Mouse (Mus musculus) hindbrain, embryonic 14.5 days (tissue): ENCODE data around the gene Pip4k2c. TPM values are rescaled to one million over a fixed set of nuclear protein-coding genes. Genes with fewer than 3 reads are reported as not detected.
A peak's percentile ranks its signal among the peaks of the same experiment; 100 is the strongest.

Experiments
- ATAC-seq: fragments of 200-750 bp; cut with Nextera tagmentation; 2 replicates; pipeline ENCODE4 v1.8.0; 2017; ENCODE audit warnings: moderate number of reproducible peaks, mild to moderate bottlenecking, moderate TSS enrichment, moderate library complexity; ENCODE audit not compliant: low FRiP score
- DNase-seq: peaks from one replicate; pipeline ENCODE4 v3.0.0-alpha.2; 2015; ENCODE audit warnings: low spot score
- H3K27ac ChIP-seq: fragments of 300-500 bp; sonication (generic); 2 replicates; pipeline ENCODE4 v1.5.1; 2014; ENCODE audit warnings: mild to moderate bottlenecking, moderate library complexity
- H3K27me3 ChIP-seq: fragments of 300-500 bp; sonication (generic); 2 replicates; pipeline ENCODE4 v1.6.1; 2014; ENCODE audit warnings: mild to moderate bottlenecking, low read length, mixed read lengths; ENCODE audit not compliant: control insufficient read depth, insufficient read depth
- H3K36me3 ChIP-seq: fragments of 300-500 bp; sonication (generic); replicated peaks from 2 replicates; pipeline ENCODE4 v1.6.1; 2014; ENCODE audit not compliant: control insufficient read depth, insufficient read depth
- H3K4me1 ChIP-seq: fragments of 300-500 bp; sonication (generic); replicated peaks from 2 replicates; pipeline ENCODE4 v1.6.1; 2014; ENCODE audit warnings: antibody characterized with exemption, low read length, mixed read lengths; ENCODE audit not compliant: control insufficient read depth, insufficient read depth
- H3K4me2 ChIP-seq: fragments of 300-500 bp; sonication (generic); replicated peaks from 2 replicates; pipeline ENCODE4 v1.6.1; 2014; ENCODE audit warnings: mild to moderate bottlenecking, moderate library complexity
- H3K4me3 ChIP-seq: fragments of 300-500 bp; sonication (generic); replicated peaks from 2 replicates; pipeline ENCODE4 v1.5.1; 2014; ENCODE audit warnings: mild to moderate bottlenecking, low read length
- H3K9ac ChIP-seq: fragments of 300-500 bp; sonication (generic); 2 replicates; pipeline ENCODE4 v1.6.1; 2014
- H3K9me3 ChIP-seq: fragments of 300-500 bp; sonication (generic); 2 replicates; pipeline ENCODE4 v1.6.1; 2016; ENCODE audit warnings: low read length; ENCODE audit not compliant: control insufficient read depth
- WGBS: fragments of 180-500 bp; shearing (Covaris S2); extraction: QIAGEN DNeasy Blood & Tissue Kit; methylation state at CpG from one replicate; pipeline ENCODE4 v1.1.7; 2014; 5-methylcytosine and 5-hydroxymethylcytosine counted together
- polyA plus RNA-seq: library from polyadenylated mRNA; unstranded; fragments of >200 nt; fragmentation: Nextera tagmentation; extraction: Ambion mirVana; gene quantifications from 2 replicates; pipeline ENCODE4 v1.2.1, GENCODE M21; 2014

Gene Pip4k2c
- 16.8 and 17.1 TPM in 2 replicates for polyA plus RNA-seq

DNA sequence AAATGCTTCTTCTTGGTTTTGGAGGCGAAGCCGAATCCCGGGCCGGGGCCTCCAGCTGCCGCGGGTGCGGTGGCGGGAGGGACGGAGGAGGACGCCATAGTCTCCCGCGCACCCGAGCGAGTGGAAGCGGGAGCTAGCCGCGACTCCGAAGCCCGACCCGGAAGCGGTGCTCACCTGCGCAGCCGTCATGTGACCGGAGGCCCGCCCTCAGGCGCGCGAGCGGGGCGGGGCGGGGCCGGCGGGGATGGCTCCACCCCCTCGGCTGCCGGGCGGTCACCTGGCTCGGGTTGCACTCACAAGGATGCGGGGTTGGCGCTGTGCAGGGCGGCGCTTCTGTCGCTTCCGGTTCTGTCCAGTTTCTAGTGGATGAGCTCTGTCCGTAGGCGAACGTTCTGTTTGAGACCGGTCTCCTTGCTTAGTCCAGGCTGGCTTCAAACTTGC is at the start of gene Pip4k2c:
Pip4k2c (minus strand) TSS at position 172 of the 441 bp plus-strand sequence.
- H3K9ac ChIP-seq, result peak within 1 kb of the TSS; percentile 75
- H3K9me3 ChIP-seq, result no peaks in the 10 kb centered on the region
- peak within 1 kb of the TSS; percentile 73 for H3K4me3 ChIP-seq
- no peaks in the 10 kb centered on the region for H3K27me3 ChIP-seq
- H3K27ac ChIP-seq, result 0 out of 2 replicates have a peak within 1 kb of the TSS, but pooled peaks have one; percentile 0
- peaks cover 23% of the 10 kb centered on the region for H3K36me3 ChIP-seq
- H3K4me1 ChIP-seq, result peaks cover 17% of the 10 kb centered on the region
- peak; percentile 83 for DNase-seq
- WGBS, result under 1% methylated on average over 47 of the region's 47 CpGs
- ATAC-seq, result peak; percentile 95
- peak within 1 kb of the TSS; percentile 89 for H3K4me2 ChIP-seq

DNA sequence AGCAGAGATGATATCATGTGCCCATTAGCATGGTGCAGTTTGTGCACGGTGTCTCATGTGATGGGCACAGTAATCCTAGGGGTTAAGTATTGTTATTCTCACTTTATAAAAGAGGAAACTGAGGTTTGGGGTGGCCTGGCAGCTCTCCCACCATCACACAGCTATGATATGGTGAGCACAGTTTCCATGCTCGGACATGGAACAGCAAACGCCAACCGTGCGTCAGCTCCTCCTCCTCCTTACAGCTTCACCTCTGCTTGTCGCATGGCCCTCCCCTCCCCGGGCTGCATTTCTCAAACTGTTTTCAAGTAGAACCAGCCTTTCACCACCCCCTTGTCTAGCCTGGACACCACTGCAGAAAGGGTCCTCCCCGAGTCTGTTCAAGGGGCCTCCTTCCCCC is 47.1 kb upstream of the Pip4k2c start:
- peaks cover 37% of the 10 kb centered on the region for H3K4me1 ChIP-seq
- 80% methylated on average over 8 of the region's 8 CpGs for WGBS
- H3K27me3 ChIP-seq, result no peaks in the 10 kb centered on the region
- DNase-seq (no peak), ATAC-seq (no peak)
- H3K9me3 ChIP-seq, result no peaks in the 10 kb centered on the region
- H3K4me2 ChIP-seq, result peak overlapping the region; percentile 74
- H3K4me3 ChIP-seq, result 0 out of 2 replicates have a peak overlapping the region, but pooled peaks have one; percentile 5
- H3K9ac ChIP-seq, result 0 out of 2 replicates have a peak overlapping the region, but pooled peaks have one; percentile 35
- no peak overlapping the region for H3K27ac ChIP-seq
- peaks cover 29% of the 10 kb centered on the region for H3K36me3 ChIP-seq

DNA sequence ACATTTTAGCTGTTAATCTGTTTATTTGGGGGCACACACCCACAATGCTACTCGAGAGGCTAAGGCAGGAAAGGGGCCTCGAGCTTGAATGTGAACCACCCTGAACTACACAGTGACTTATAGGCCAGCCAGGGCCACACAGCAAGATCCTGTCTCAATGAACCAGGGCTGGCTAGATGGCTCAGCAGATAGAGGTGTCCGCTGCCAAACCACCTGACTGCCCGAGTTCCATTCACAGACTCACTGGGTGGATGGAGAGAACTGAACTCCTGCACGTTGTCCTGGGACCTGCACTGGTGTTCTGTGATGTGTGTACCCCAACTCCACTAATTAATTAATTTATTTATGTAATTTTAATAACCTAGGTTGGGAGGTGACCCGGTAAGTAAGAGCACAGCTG is 46.4 kb upstream of the Pip4k2c start:
- Histone ChIP-seq H3K36me3 (peaks cover 29% of the 10 kb centered on the region), H3K27me3 (no peaks in the 10 kb centered on the region), H3K4me2 (0 out of 2 replicates have a peak overlapping the region, but pooled peaks have one; percentile 74), H3K4me3 (no peak overlapping the region), H3K4me1 (peaks cover 37% of the 10 kb centered on the region), H3K27ac (no peak overlapping the region), H3K9ac (no peak overlapping the region), H3K9me3 (no peaks in the 10 kb centered on the region)
- WGBS, result 86% methylated on average over 6 of the region's 6 CpGs
- ATAC-seq, result no peak
- DNase-seq, result no peak

DNA sequence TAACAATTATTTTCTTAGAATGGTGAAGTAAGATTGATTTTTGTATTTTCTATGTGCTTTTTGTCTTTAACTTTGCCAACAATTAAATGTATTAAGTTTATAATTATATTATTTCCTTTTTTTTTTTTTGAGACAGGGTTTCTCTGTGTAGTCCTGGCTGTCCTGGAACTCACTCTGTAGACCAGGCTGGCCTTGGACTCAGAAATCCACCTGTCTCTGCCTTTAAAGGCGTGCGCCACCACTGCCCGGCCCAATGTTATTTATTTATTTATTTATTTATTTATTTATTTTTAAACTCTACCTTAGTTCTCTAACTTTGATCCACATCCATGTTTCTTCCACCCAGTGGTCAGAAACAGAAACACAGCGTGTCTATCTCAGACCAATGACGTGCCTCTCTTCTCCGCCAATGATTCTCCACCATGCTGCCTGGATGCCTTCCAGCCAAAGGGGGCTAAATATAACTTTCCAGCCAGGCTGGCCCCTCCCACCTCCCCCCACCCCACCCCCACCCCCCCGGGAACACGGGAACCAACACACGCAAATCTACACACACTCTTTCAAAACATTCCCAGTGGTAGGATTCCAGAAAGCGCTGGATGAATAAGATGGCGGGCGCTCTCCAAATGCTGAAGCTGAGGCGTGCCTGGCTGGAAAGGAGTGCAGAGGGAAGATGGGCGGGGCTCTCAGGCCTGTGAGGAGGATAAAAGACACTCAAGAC is 44.4 kb upstream of the Pip4k2c start:
- WGBS, result 25% methylated on average over 14 of the region's 14 CpGs
- Histone ChIP-seq H3K27ac (0 out of 2 replicates have a peak overlapping the region, but pooled peaks have one; percentile 26), H3K9me3 (no peaks in the 10 kb centered on the region), H3K4me3 (no peak overlapping the region), H3K4me2 (peak overlapping the region; percentile 12; the same call in 1 of the 2 replicates), H3K4me1 (peaks cover 26% of the 10 kb centered on the region), H3K9ac (no peak overlapping the region), H3K27me3 (no peaks in the 10 kb centered on the region), H3K36me3 (peaks cover 45% of the 10 kb centered on the region)
- peak; percentile 56 for DNase-seq
- ATAC-seq, result peak; percentile 47; the same call in 1 of the 2 replicates

DNA sequence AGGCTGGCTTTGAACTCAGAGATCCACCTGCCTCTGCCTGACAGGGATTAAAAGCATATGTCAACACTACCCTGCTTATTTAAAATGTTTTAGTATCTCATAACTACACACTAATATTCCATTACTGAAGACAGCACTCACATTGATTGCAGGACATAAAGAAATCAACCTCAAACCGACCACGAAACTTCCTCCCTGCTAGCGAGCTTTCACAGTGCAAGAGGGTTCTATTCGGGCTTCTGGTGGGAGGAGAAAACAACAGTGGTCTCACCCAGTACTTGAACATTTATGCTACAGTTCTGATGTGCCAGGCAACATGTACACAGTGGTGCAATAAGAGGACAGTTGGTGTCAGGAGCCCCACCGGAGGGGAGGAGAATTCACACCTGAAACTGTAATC is 39.4 kb upstream of the Pip4k2c start:
- DNase-seq (no peak), ATAC-seq (no peak)
- Histone ChIP-seq H3K4me3 (no peak overlapping the region), H3K4me2 (no peak overlapping the region), H3K27me3 (no peaks in the 10 kb centered on the region), H3K9ac (no peak overlapping the region), H3K9me3 (no peaks in the 10 kb centered on the region), H3K27ac (no peak overlapping the region), H3K4me1 (0 out of 2 replicates have a peak, but pooled peaks cover 3% of the 10 kb centered on the region), H3K36me3 (peaks cover 65% of the 10 kb centered on the region)
- WGBS, result 90% methylated on average over 5 of the region's 5 CpGs

DNA sequence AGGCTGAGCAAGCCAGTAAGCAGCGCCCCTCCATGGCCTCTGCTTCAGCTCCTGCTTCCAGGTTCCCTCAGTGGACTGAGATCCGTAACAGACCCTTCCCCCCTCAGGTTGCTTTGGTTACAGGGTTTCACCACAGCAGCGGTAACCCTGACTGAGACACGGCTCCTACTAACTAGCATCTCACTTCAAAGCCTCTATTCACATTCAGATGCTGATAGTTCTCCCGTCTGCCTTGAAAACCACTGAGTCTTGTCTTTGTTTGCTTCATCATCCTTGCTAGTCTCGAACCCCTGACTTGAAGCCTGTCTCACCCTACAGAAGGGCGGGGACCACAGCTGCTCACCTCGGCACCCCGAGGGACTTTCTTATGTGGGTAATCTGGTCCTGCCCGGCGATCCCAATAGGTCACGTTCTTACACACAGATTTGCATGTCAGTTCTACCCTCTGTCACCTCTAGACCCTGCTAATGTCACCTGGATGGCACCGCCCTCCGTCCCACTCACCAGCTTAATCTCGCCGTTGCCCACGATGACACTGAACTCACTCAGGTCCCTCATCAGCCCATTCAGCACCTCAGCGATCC is 26.9 kb upstream of the Pip4k2c start:
- H3K4me3 ChIP-seq, result no peak overlapping the region
- H3K36me3 ChIP-seq, result peaks cover 92% of the 10 kb centered on the region
- no peak overlapping the region for H3K4me2 ChIP-seq
- no peak overlapping the region for H3K27ac ChIP-seq
- H3K9ac ChIP-seq, result no peak overlapping the region
- no peaks in the 10 kb centered on the region for H3K4me1 ChIP-seq
- DNase-seq (no peak), ATAC-seq (no peak)
- 68% methylated on average over 18 of the region's 18 CpGs for WGBS
- no peaks in the 10 kb centered on the region for H3K27me3 ChIP-seq
- no peaks in the 10 kb centered on the region for H3K9me3 ChIP-seq

DNA sequence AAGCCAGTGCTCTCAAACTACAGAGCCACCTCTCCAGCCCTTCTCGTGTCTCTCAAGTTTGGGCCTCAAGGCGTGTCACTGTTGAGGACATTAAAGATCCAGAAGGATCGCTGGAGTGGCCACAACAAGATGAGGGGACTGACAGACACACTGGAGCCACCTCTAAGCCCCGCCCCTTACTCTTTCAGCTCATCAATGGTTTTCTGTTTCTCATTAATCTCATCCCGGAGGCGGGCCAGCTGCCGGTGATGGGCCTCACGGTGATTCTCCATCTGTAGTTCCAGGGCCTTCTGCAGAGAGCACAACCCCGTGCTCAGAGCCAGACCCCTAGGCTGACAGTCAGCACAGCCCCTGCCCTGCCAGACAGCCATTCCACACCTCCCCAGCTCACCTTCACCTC is 25.2 kb upstream of the Pip4k2c start:
- H3K4me2 ChIP-seq, result no peak overlapping the region
- no peak for DNase-seq
- H3K27me3 ChIP-seq, result no peaks in the 10 kb centered on the region
- no peaks in the 10 kb centered on the region for H3K4me1 ChIP-seq
- WGBS, result 37% methylated on average over 9 of the region's 9 CpGs
- no peak overlapping the region for H3K27ac ChIP-seq
- no peak overlapping the region for H3K9ac ChIP-seq
- H3K36me3 ChIP-seq, result peaks cover 92% of the 10 kb centered on the region
- no peak for ATAC-seq
- no peaks in the 10 kb centered on the region for H3K9me3 ChIP-seq
- H3K4me3 ChIP-seq, result no peak overlapping the region

DNA sequence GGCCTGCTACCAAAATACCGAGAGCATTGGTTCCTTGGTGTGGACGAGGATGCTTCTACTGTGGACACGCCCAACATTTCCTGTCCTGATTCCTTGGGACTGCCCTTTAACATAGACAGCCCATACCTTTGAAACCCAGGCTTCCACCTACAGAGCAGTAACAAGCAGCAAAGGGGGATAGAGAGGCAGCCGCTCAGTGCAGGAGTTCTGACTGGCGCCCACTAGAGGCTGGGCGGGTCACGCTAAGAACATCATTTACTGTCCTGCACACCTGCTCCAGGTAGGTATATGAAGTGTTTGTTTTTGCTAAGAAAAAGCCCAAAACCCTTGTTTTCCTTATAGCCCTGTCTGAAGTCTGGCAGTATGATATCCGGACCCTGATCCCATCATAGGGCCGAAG is 21.8 kb upstream of the Pip4k2c start:
- Histone ChIP-seq H3K4me2 (no peak overlapping the region), H3K36me3 (peaks cover 92% of the 10 kb centered on the region), H3K4me3 (no peak overlapping the region), H3K27ac (no peak overlapping the region), H3K9ac (no peak overlapping the region), H3K4me1 (no peaks in the 10 kb centered on the region), H3K27me3 (no peaks in the 10 kb centered on the region), H3K9me3 (no peaks in the 10 kb centered on the region)
- ATAC-seq (no peak), DNase-seq (no peak)
- WGBS, result 87% methylated on average over 9 of the region's 9 CpGs

DNA sequence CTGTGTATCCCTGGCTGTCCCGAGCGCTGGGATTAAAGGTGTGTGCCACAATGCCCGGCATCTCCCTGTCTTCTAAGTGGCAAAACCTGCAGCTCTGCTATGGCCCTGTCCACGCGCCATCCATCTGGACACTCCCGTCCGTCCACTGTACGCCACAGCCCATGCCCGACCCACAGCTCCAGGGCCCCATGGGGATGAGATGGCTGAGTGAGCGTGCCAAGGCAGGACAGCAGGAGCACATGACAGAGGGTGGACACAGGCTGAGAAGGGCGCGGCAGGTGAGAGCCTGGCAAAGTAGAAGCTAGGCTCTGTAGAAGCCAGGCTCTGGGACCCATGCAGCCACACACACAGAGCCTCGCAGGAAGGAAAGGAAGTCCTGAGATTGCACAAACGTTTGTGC is 20.4 kb upstream of the Pip4k2c start:
- no peak for DNase-seq
- Histone ChIP-seq H3K4me1 (no peaks in the 10 kb centered on the region), H3K4me3 (no peak overlapping the region), H3K27ac (no peak overlapping the region), H3K36me3 (peaks cover 90% of the 10 kb centered on the region), H3K9ac (no peak overlapping the region), H3K9me3 (no peaks in the 10 kb centered on the region), H3K4me2 (no peak overlapping the region), H3K27me3 (no peaks in the 10 kb centered on the region)
- 84% methylated on average over 14 of the region's 14 CpGs for WGBS
- no peak for ATAC-seq
